Mouse (Mus musculus): ENCODE measurements around the gene Ubxn6.
"Not testable (repeated sequence)": the region's sequence is repeated elsewhere in the genome, so short reads cannot be mapped to it uniquely, and the experiment has no call there.

The Ubxn6 gene

GRCm38 (mm10) chr17:56100811-56101210 is 26.0 kb upstream of the Ubxn6 start:
- DNase-seq = no peak

DNA sequence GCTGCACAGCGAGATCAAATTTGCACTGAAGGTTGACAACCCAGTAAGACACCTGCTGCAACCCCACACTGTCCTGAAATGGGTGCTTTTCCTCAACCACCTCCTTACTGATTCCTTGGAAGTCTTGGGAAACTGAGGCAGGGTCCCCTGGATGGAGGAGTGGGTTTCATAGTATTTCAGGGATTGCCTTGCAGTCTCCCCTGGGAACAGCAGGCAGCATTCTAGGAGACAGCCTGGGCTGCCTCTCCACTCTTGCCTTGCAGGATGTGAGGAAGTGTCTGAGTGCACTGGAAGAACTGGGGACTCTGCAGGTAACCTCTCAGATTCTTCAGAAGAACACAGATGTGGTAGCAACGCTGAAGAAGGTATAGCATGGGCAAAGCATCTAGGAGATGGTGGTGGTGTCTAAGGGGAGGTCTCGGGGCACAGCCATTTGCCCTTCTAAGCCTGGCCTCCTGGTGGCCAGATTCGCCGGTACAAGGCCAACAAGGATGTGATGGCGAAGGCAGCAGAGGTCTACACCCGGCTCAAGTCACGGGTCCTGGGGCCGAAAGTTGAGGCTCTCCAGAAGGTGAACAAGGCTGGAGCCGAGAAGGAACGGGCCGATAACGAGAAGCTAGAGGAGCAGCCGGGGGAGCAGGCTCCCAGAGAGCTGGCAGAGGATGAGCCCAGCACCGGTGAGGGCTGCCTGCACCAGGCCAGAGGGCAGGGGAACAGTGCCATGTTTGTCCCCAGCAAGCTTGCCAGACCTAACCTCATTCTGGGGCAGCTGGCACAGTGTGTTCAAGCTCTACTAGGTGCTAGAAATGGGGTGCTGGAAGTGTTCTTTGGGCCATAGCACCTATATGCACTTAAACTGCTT is 24.1 kb upstream of the Ubxn6 start:
- DNase-seq = no peak

- no peak for DNase-seq
These were observed 23.4 kb upstream of the Ubxn6 start for GRCm38 (mm10) chr17:56098180-56098579.

DNA sequence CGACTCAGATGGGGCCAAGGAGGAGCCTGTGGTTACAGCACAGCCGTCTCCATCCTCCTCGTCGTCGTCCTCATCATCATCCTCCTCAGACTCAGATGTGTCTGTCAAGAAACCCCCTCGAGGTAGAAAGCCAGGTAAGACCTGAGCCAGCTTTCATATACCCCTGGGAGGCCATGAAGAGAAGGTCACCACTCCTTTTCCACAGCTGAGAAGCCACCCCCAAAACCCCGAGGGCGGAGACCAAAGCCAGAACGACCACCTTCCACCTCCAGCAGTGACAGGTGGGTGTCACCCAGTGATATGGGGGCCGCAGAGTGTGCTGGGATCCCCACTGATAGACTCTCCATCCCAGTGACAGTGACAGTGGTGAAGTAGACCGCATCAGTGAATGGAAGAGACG is 22.1 kb upstream of the Ubxn6 start:
- DNase-seq = no peak

DNA sequence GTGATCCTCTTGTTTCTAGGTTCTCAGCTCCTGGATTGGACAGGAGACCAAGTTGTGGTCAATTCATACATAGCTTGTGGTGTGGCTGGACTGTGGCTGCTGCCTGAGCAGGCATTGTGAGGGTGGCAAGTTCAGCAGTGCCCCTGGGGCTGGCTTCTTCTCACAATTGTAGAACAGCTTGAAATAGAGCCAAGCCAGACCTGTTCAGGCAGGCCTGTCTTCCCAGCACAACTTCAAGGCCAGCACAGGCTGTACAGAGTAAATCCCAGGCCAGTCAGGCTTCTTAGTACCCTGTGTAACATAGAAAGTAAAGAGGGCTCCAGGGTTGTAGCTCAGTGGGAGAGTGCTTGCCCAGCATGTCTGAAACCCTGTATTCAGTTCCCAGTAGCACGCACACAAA is 18.0 kb upstream of the Ubxn6 start:
- DNase-seq = no peak

DNA sequence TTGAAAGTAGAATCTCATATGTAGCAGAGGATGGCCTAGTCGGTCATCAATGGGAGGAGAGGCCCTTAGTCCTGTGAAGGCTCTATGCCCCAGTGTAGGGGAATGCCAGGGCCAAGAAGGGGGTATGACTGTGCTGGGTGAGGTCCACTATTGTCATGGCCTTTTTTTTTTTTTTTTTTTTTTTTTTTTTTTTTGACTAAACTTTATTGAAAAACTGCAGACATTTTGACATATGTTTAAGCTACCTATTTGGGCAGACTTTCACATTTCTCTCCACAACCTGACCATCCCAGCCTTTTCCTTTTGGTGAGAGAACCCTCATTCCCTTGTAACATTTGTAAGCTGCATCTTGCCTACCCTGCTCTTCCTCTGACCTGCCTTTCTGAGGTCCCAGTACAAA is 17.5 kb upstream of the Ubxn6 start:
- no peak for DNase-seq

- DNase-seq = peak; percentile 78
These were observed 6.2 kb upstream of the Ubxn6 start for GRCm38 (mm10) chr17:56080781-56081585.

GRCm38 (mm10) chr17:56079921-56080320 is 5.1 kb upstream of the Ubxn6 start:
- DNase-seq = no peak

- DNase-seq = peak; percentile 100
These were observed 4.3 kb upstream of the Ubxn6 start, which contains the start of gene Hdgfl2 for GRCm38 (mm10) chr17:56078880-56079795. Gene Hdgfl2, plus strand, starts transcription at chr17:56079634.

- DNase-seq = peak; percentile 37 to 40
These were observed 3.5 kb upstream of the Ubxn6 start for GRCm38 (mm10) chr17:56078361-56078760.

- DNase-seq = no peak
These were observed 2.7 kb upstream of the Ubxn6 start for GRCm38 (mm10) chr17:56077523-56077922.

- DNase-seq = peak; percentile 84 to 87
These were observed 566 bp downstream of the Ubxn6 start for GRCm38 (mm10) chr17:56074097-56074826.

- DNase-seq = no peak
These were observed 2.6 kb downstream of the Ubxn6 start for GRCm38 (mm10) chr17:56072243-56072642.

DNA sequence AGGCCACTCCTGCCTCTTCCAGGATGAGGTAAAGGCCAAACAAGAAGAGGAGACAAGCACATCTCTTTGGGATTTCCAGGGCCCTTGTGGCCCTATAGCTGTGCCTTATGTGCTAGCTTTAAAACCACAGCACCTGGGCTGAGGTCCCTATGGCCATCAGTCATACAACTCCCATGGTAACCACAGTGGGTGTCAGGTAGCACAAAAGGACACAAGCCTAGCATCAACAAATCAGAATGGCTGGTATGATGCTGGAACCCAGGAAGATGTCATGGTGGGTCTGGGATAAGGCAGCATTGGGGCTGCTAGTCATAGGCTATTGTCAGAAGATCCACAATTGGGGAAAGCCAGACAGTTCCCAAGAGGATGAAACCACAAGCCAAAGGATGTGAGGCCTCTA is 3.7 kb downstream of the Ubxn6 start:
- DNase-seq = no peak

GRCm38 (mm10) chr17:56069066-56069465 is 5.8 kb downstream of the Ubxn6 start:
- DNase-seq = no peak

GRCm38 (mm10) chr17:56066451-56066850 is 8.4 kb downstream of the Ubxn6 start:
- DNase-seq = no peak

DNA sequence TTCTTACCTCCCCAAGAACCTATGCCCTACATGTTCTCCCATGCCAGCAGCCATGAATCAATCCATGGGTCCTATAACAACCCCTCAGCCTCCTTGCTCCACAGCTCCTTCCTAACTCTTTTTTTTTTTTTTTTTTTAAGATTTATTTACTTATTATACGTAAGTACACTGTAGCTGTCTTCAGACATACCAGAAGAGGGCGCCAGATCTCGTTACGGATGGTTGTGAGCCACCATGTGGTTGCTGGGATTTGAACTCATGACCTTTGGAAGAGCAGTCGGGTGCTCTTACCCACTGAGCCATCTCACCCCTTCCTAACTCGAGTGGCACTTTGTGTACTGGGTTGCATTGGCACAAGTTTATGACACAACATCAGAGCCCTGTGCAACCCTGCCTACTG is 9.1 kb downstream of the Ubxn6 start:
- not testable (repeated sequence) for DNase-seq

GRCm38 (mm10) chr17:56062081-56062480 is 12.7 kb downstream of the Ubxn6 start:
- no peak for DNase-seq

DNA sequence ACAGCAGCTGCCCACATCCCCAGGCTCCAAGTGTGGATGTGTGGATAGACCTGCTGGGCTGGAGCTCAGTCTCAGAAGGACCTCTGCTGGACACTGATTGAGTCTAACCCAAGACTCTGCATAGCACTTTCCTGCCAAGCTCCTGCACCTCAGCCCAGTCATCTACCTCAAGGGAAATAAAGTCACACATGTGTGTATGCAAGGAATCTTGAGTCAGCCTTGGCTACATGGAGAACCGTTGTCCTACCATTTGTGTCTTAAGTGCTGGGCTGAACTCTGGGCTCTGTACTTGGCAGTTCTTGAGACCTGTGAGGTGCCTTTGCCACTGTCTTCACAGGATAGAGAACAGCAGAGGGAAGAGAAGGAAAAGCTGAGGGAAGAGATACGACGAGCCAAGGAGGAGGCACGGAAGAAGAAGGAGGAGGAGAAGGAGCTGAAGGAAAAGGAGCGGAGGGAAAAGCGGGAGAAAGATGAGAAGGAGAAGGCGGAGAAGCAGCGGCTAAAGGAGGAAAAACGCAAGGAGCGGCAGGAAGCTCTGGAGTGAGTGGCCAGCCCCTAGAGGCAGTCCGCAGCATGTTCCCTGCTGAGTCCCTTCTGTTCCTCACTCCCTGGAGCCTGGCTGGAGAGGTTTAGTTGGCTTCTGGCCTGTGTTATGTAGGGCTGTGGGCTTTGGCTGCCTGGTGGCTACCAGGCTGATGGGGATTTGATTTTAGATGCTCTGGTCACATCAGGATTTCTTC is 17.3 kb downstream of the Ubxn6 start:
- no peak for DNase-seq

- no peak for DNase-seq
These were observed 18.7 kb downstream of the Ubxn6 start for GRCm38 (mm10) chr17:56055945-56056678.

- DNase-seq = no peak
These were observed 19.9 kb downstream of the Ubxn6 start for GRCm38 (mm10) chr17:56054938-56055337.
